Mouse (Mus musculus): Measurements from ENCODE around the gene Aggf1. TPM values are rescaled to one million over a fixed set of nuclear protein-coding genes. Genes with fewer than 3 reads are reported as not detected.

Gene Aggf1
- polyA plus RNA-seq (2021; fragmentation: Nextera tagmentation) = 33.9 and 35.2 TPM in 2 replicates
- long read RNA-seq, experiment 1, transcript Aggf1-201 (14 exons, 3,249 nt) = major isoform, 31 of 142 reads
- long read RNA-seq, experiment 1, partial matches to known transcripts = 107 of 142 reads
- long read RNA-seq, experiment 1, other reads (novel, unspliced or antisense) = 4 of 142 reads
- long read RNA-seq, experiment 2, transcript Aggf1-201 (14 exons, 3,249 nt) = major isoform, 457 of 509 reads
- long read RNA-seq, experiment 2, partial matches to known transcripts = 32 of 509 reads
- long read RNA-seq, experiment 2, other reads (novel, unspliced or antisense) = 19 of 509 reads

GRCm38 (mm10) chr13:95374701-95375553 is at the start of gene Aggf1:
Aggf1 (minus strand) TSS chr13:95375352.

GRCm38 (mm10) chr13:95323400-95323799 is 51.8 kb downstream of the Aggf1 start, which contains the start of gene Zbed3:
Zbed3 (plus strand) TSS chr13:95323612.

Other genes starting within 250 kb of the Aggf1 start
- gene Pde8b, start 125.0 kb downstream of the Aggf1 start, polyA plus RNA-seq (2021; fragmentation: Nextera tagmentation) = 11.2 and 14.0 TPM in 2 replicates
- gene Zbed3, start 51.7 kb downstream of the Aggf1 start, polyA plus RNA-seq (2021; fragmentation: Nextera tagmentation) = 6.5 and 6.9 TPM in 2 replicates
- gene Crhbp, start 69.6 kb upstream of the Aggf1 start, polyA plus RNA-seq (2021; fragmentation: Nextera tagmentation) = 38.9 and 42.3 TPM in 2 replicates
- not detected in 2 replicates for gene S100z, start 103.4 kb upstream of the Aggf1 start, polyA plus RNA-seq (2021; fragmentation: Nextera tagmentation)
- 0.08 TPM in 1 of 2 replicates, not detected in the other for gene F2rl1, start 149.9 kb upstream of the Aggf1 start, polyA plus RNA-seq (2021; fragmentation: Nextera tagmentation)
- gene F2r, start 243.1 kb upstream of the Aggf1 start, polyA plus RNA-seq (2021; fragmentation: Nextera tagmentation) = 2.1 and 2.4 TPM in 2 replicates